Mouse (Mus musculus) brain, embryonic 18.5 days (tissue): ENCODE data around the gene Dupd1.

Source experiments
- DNase-seq: peaks from one replicate; pipeline ENCODE4 v3.0.0-alpha.2; 2012; ENCODE audit warnings: low read depth, low spot score

Dupd1 gene

GRCm38 (mm10) chr14:21714486-21714885 is at the start of gene Dupd1:
TSS of gene Dupd1 (minus strand) at chr14:21714576.
- no peak for DNase-seq

- DNase-seq, result no peak
Measured at GRCm38 (mm10) chr14:21763736-21764135, 49.4 kb upstream of the Dupd1 start.

GRCm38 (mm10) chr14:21761560-21761959 is 47.2 kb upstream of the Dupd1 start:
- no peak for DNase-seq

GRCm38 (mm10) chr14:21753367-21753766 is 39.0 kb upstream of the Dupd1 start:
- DNase-seq, result no peak

GRCm38 (mm10) chr14:21752411-21752810 is 38.0 kb upstream of the Dupd1 start:
- DNase-seq, result no peak

GRCm38 (mm10) chr14:21750881-21751542 is 36.6 kb upstream of the Dupd1 start, which contains the start of gene Dusp13:
TSS of gene Dusp13 (minus strand) at chr14:21751181.
- peak; percentile 56 for DNase-seq

GRCm38 (mm10) chr14:21750008-21750880 is 35.9 kb upstream of the Dupd1 start, which contains the start of gene Samd8:
TSS of gene Samd8 (plus strand) at chr14:21750531.
- DNase-seq, result peak; percentile 78

GRCm38 (mm10) chr14:21748142-21748870 is 33.9 kb upstream of the Dupd1 start:
- no peak for DNase-seq

GRCm38 (mm10) chr14:21747436-21748141 is 33.2 kb upstream of the Dupd1 start:
- no peak for DNase-seq

- DNase-seq, result no peak
Measured at GRCm38 (mm10) chr14:21746846-21747245, 32.5 kb upstream of the Dupd1 start.

GRCm38 (mm10) chr14:21746251-21746650 is 31.9 kb upstream of the Dupd1 start:
- no peak for DNase-seq

- DNase-seq, result no peak
Measured at GRCm38 (mm10) chr14:21745149-21745548, 30.8 kb upstream of the Dupd1 start.

GRCm38 (mm10) chr14:21744169-21744568 is 29.8 kb upstream of the Dupd1 start:
- DNase-seq, result no peak

GRCm38 (mm10) chr14:21742441-21742840 is 28.1 kb upstream of the Dupd1 start:
- DNase-seq, result no peak

- DNase-seq, result peak; percentile 51
Measured at GRCm38 (mm10) chr14:21741786-21742185, 27.4 kb upstream of the Dupd1 start.

- no peak for DNase-seq
Measured at GRCm38 (mm10) chr14:21741314-21741713, 26.9 kb upstream of the Dupd1 start.

GRCm38 (mm10) chr14:21740345-21740744 is 26.0 kb upstream of the Dupd1 start:
- DNase-seq, result no peak

- DNase-seq, result no peak
Measured at GRCm38 (mm10) chr14:21733131-21733905, 18.9 kb upstream of the Dupd1 start.

GRCm38 (mm10) chr14:21729936-21730335 is 15.6 kb upstream of the Dupd1 start:
- DNase-seq, result no peak

- no peak for DNase-seq
Measured at GRCm38 (mm10) chr14:21729031-21729732, 14.8 kb upstream of the Dupd1 start.
